Mouse (Mus musculus): ENCODE data around the gene Yipf1.

Gene Yipf1

GRCm38 (mm10) chr4:107372304-107372703, 58.1 kb downstream of the Yipf1 start:
- no peak for DNase-seq (ENCODE audit: low read depth)

DNA sequence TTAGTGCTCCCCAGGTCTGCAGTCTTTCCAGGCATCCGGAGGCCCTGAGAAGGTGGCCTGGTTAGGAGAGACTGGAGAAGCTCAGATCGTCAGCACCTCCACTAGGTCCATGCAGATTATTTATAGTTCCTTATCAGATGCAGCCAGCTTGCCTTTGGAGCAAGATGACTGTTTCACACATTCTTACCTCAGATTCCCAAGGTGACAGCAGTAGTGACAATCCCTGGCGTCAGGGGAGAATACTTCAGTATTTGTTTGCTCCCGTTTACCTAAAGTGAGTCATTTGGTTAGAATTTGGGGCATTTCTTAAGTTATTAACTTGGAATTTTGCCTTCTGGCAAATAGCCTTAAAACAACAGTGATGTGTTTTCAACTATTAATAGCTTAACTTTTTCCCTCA, 60.5 kb downstream of the Yipf1 start:
- no peak for DNase-seq (ENCODE audit: low read depth)

DNA sequence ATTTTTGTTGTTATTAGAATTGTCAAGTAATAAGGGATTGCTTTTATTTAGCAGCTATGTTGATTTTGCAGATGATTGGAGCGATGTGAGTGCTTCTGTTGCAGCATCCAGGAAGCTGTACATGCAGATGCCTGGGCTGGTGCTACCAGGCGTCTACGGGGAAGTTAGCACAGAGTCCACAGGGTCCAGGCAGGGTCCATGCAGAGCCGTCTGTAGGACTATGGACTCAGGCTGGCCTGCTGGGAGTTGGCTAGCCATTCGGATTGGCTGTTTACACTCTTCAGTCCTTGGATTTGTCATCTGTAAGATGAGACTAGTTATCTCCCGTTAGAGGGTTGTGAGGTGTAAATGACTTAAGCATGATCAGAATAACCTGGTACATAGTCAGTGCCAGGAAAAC, 64.8 kb downstream of the Yipf1 start:
- no peak for DNase-seq (ENCODE audit: low read depth)

GRCm38 (mm10) chr4:107380871-107381270, 66.7 kb downstream of the Yipf1 start:
- DNase-seq (ENCODE audit: low read depth): no peak

DNA sequence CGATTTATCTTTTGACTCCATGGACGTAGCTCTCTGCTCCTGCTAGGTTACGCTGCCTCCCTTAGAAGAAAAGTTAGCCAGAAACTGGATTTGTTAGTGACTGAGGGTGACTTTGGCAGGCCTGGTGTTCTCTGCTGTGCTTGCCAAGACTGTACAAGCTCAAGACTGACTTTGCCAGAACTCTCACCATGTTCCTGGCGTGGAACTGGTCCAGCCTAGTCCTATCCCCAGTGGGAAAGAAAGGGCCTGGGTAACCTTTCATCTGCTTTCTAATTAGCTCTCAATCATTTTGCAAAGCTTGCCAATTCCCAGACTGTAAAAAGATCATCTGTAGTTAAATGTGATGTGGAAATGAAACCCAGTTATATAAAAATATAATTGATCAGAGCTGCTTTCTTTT, 72.9 kb downstream of the Yipf1 start:
- no peak for DNase-seq (ENCODE audit: low read depth)

GRCm38 (mm10) chr4:107387465-107387864, 73.3 kb downstream of the Yipf1 start:
- DNase-seq (ENCODE audit: low read depth): no peak

GRCm38 (mm10) chr4:107388291-107388690, 74.1 kb downstream of the Yipf1 start:
- DNase-seq (ENCODE audit: low read depth): no peak

- DNase-seq (ENCODE audit: low read depth): no peak
These were observed 75.2 kb downstream of the Yipf1 start for GRCm38 (mm10) chr4:107389345-107389744.

GRCm38 (mm10) chr4:107393771-107394170, 79.6 kb downstream of the Yipf1 start:
- DNase-seq (ENCODE audit: low read depth): no peak

Data from 416B (cell line).